Mouse (Mus musculus): Measurements from ENCODE around the gene Oas2. TPM values are rescaled to one million over a fixed set of nuclear protein-coding genes. Genes with fewer than 3 reads are reported as not detected.

The Oas2 gene
- 0.30 and 0.63 TPM in 2 replicates for polyA plus RNA-seq (2012; ENCODE audit: low replicate concordance)

DNA sequence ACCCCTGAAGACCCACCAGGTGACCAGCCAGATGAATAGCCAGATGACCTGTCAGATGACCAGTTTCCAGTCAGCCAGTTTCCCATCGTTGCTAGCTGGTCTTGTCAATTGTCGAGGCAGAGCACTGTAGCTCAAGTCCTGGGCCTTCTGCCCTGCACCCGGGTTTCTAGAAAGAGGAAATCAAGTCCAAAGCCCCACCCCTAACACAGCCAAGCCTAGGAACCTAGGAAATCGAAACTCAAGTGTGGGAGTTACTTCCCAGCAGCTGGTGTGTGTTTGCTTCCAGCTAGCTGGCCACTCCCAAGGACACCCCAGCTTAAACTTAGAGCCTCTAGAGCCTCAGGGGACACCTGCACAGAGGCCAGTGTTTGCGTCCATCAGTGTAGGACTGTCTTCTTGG lies at the start of gene Oas2:
Oas2 (minus strand) TSS at position 166 of the 400 bp plus-strand sequence.

GRCm38 (mm10) chr5:120795480-120796034 lies 45.9 kb upstream of the Oas2 start, which contains the start of gene Oas1e:
Gene Oas1e, minus strand, starts transcription at chr5:120795530.

DNA sequence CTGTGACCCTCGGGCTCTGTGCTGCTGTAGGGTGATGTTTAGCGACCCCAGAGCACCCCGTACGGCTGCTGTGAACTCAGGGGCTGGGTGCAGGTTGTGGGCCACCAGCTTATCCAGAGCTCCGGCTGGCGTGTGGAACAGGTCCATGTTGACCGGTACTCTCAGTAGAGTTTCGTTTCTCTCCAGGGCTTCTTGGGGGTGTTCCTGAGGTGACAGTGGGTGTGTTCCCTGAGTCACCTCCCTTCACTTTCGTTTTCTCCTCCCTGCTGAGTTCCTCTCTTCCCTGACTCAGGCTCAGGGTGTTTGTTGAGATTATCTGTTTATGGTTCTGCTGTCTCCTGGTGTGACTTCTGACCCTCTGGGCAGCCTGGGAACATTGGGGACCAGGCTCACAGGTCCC lies 27.8 kb upstream of the Oas2 start, which contains the start of gene Oas3:
Oas3 (minus strand) TSS at position 184 of the 400 bp plus-strand sequence.

DNA sequence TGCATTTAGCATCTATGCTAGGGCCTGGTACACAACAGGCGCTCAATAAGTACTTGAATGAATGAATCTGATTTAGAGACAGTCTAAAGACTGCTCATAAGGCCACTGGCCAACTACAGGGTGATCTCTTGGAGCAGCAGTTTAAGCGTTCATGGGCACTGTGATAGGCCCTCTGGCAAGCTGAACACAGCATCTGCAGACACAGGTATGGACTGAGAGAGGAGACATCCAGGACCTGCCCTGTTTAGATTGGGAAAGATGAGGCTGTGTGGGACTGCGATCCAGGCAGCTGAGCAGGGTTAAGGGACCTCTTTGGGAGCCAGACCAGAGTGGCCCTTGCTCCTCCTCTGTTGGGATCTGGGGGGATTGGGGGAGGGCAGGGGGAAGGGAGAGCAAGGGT lies 37.8 kb downstream of the Oas2 start, which contains the start of gene Dtx1:
Dtx1 (minus strand) TSS at position 101 of the 400 bp plus-strand sequence.

Other genes starting within 250 kb of the Oas2 start
- gene Plbd2, start 246.2 kb downstream of the Oas2 start, polyA plus RNA-seq (2012; ENCODE audit: low replicate concordance) = 21.4 and 30.7 TPM in 2 replicates
- gene Slc8b1, start 238.7 kb downstream of the Oas2 start, polyA plus RNA-seq (2012; ENCODE audit: low replicate concordance) = 2.8 and 10.1 TPM in 2 replicates
- gene Tpcn1, start 161.2 kb downstream of the Oas2 start, polyA plus RNA-seq (2012; ENCODE audit: low replicate concordance) = 160 and 210 TPM in 2 replicates
- gene Iqcd, start 160.8 kb downstream of the Oas2 start, polyA plus RNA-seq (2012; ENCODE audit: low replicate concordance) = 10.6 and 18.2 TPM in 2 replicates
- 57.8 and 64.1 TPM in 2 replicates for gene Rita1, start 137.3 kb downstream of the Oas2 start, polyA plus RNA-seq (2012; ENCODE audit: low replicate concordance)
- 65.7 and 84.8 TPM in 2 replicates for gene Ddx54, start 137.1 kb downstream of the Oas2 start, polyA plus RNA-seq (2012; ENCODE audit: low replicate concordance)
- not detected in 2 replicates for gene Cfap73, start 115.6 kb downstream of the Oas2 start, polyA plus RNA-seq (2012; ENCODE audit: low replicate concordance)
- 3.4 and 6.9 TPM in 2 replicates for gene Rasal1, start 101.0 kb downstream of the Oas2 start, polyA plus RNA-seq (2012; ENCODE audit: low replicate concordance)
- 50.3 and 77.0 TPM in 2 replicates for gene Dtx1, start 37.9 kb downstream of the Oas2 start, polyA plus RNA-seq (2012; ENCODE audit: low replicate concordance)
- 7.4 and 33.3 TPM in 2 replicates for gene Oas3, start 27.8 kb upstream of the Oas2 start, polyA plus RNA-seq (2012; ENCODE audit: low replicate concordance)
- not detected in 2 replicates for gene Oas1e, start 45.7 kb upstream of the Oas2 start, polyA plus RNA-seq (2012; ENCODE audit: low replicate concordance)
- 0.10 and 0.30 TPM in 2 replicates for gene Oas1c, start 62.7 kb upstream of the Oas2 start, polyA plus RNA-seq (2012; ENCODE audit: low replicate concordance)
- not detected in 2 replicates for gene Oas1f, start 97.5 kb upstream of the Oas2 start, polyA plus RNA-seq (2012; ENCODE audit: low replicate concordance)
- gene Oas1h, start 111.6 kb upstream of the Oas2 start, polyA plus RNA-seq (2012; ENCODE audit: low replicate concordance) = not detected in 2 replicates
- gene Oas1g, start 137.8 kb upstream of the Oas2 start, polyA plus RNA-seq (2012; ENCODE audit: low replicate concordance) = 1.1 and 1.5 TPM in 2 replicates
- gene Oas1a, start 157.7 kb upstream of the Oas2 start, polyA plus RNA-seq (2012; ENCODE audit: low replicate concordance) = 3.1 and 18.8 TPM in 2 replicates
- not detected in 2 replicates for gene Oas1d, start 164.7 kb upstream of the Oas2 start, polyA plus RNA-seq (2012; ENCODE audit: low replicate concordance)

Measured in leukemia stem cell, adult 10-12 weeks (primary cell).